Mouse (Mus musculus): ENCODE data around the gene Vmn2r80. TPM values are rescaled to one million over a fixed set of nuclear protein-coding genes. Genes with fewer than 3 reads are reported as not detected.

Vmn2r80 gene
- total and polyA plus RNA-seq, 3 experiments, result not detected

GRCm38 (mm10) chr10:79222214-79222613 lies 73.6 kb downstream of the Vmn2r80 start:
- Histone ChIP-seq H3K4me3 (ENCODE audit: control insufficient read depth in 1 of 2, insufficient read depth in 1 of 2, low read depth in 2 of 2, low read length in 2 of 2) (no peak overlapping the region), H3K27ac (ENCODE audit: control insufficient read depth, low read depth, low read length) (no peak overlapping the region), H3K79me2 (ENCODE audit: control insufficient read depth, insufficient read depth, low read length, poor library complexity) (no peaks in the 10 kb centered on the region), H3K27me3 (ENCODE audit: control insufficient read depth in 1 of 2, insufficient read depth in 2 of 2, low read length in 2 of 2) (no peaks in the 10 kb centered on the region), H3K9me3 (replicated peaks; ENCODE audit: insufficient read depth, low read length) (no peaks in the 10 kb centered on the region), H3K9ac (ENCODE audit: control insufficient read depth, low read depth, low read length, poor library complexity, severe bottlenecking) (no peak overlapping the region), H3K36me3 (ENCODE audit: control insufficient read depth in 1 of 2, insufficient read depth in 2 of 2, low read length in 2 of 2) (no peaks in the 10 kb centered on the region), H3K4me1 (ENCODE audit: control insufficient read depth in 1 of 2, insufficient read depth in 2 of 2, low read length in 2 of 2) (no peaks in the 10 kb centered on the region)
- TF ChIP-seq USF2 (IDR thresholded peaks at IDR 0.05; ENCODE audit: borderline replicate concordance in 1 of 2, insufficient read depth in 1 of 2, low read depth in 1 of 2, low read length in 2 of 2) (no peak), CHD2 (IDR thresholded peaks at IDR 0.05; ENCODE audit: low read length) (no peak), MXI1 (IDR thresholded peaks at IDR 0.05; ENCODE audit: low read depth, low read length) (no peak), TCF12 (IDR thresholded peaks at IDR 0.05; ENCODE audit: low read depth, low read length) (no peak), GATA1 (IDR thresholded peaks at IDR 0.05; ENCODE audit: low read depth, low read length) (no peak), MEF2A (IDR thresholded peaks at IDR 0.05; ENCODE audit: extremely low read depth, insufficient replicate concordance, low read depth, low read length, poor library complexity, severe bottlenecking) (no peak), KAT2A (conservative IDR thresholded peaks at IDR 0.05; ENCODE audit: low read depth, low read length) (no peak), NELFE (IDR thresholded peaks at IDR 0.05; ENCODE audit: low read depth, low read length) (no peak), POLR2AphosphoS5 (IDR thresholded peaks at IDR 0.05; ENCODE audit: borderline replicate concordance, low read depth, low read length) (no peak), ZMIZ1 (IDR thresholded peaks at IDR 0.05; ENCODE audit: low read depth, low read length) (no peak), E2F4 (IDR thresholded peaks at IDR 0.05; ENCODE audit: borderline replicate concordance, low read depth, low read length) (no peak)
- no peak for DNase-seq (ENCODE audit: low read depth, low spot score)

Other genes starting within 250 kb of the Vmn2r80 start
- gene Olfr1354, start 235.6 kb upstream of the Vmn2r80 start, total RNA-seq (2012; rRNA removed), result not detected in 2 replicates
- gene Olfr1354, start 235.6 kb upstream of the Vmn2r80 start, polyA plus RNA-seq (2012; ENCODE audit: insufficient read depth in 1 of 2, insufficient read length in 2 of 2, low read depth in 1 of 2, low replicate concordance in 2 of 2, missing spikeins in 1 of 2), result not detected
- gene Olfr8, start 198.1 kb upstream of the Vmn2r80 start, total RNA-seq (2012; rRNA removed), result not detected in 2 replicates
- gene Olfr8, start 198.1 kb upstream of the Vmn2r80 start, polyA plus RNA-seq (2012; ENCODE audit: insufficient read depth in 1 of 2, insufficient read length in 2 of 2, low read depth in 1 of 2, low replicate concordance in 2 of 2, missing spikeins in 1 of 2), result not detected
- gene Olfr1353, start 185.5 kb upstream of the Vmn2r80 start, total RNA-seq (2012; rRNA removed), result not detected in 2 replicates
- not detected for gene Olfr1353, start 185.5 kb upstream of the Vmn2r80 start, polyA plus RNA-seq (2012; ENCODE audit: insufficient read depth in 1 of 2, insufficient read length in 2 of 2, low read depth in 1 of 2, low replicate concordance in 2 of 2, missing spikeins in 1 of 2)
- not detected in 2 replicates for gene Olfr1352, start 167.7 kb upstream of the Vmn2r80 start, total RNA-seq (2012; rRNA removed)
- gene Olfr1352, start 167.7 kb upstream of the Vmn2r80 start, polyA plus RNA-seq (2012; ENCODE audit: insufficient read depth in 1 of 2, insufficient read length in 2 of 2, low read depth in 1 of 2, low replicate concordance in 2 of 2, missing spikeins in 1 of 2), result not detected
- gene Olfr1351, start 136.3 kb upstream of the Vmn2r80 start, total RNA-seq (2012; rRNA removed), result not detected in 2 replicates
- not detected for gene Olfr1351, start 136.3 kb upstream of the Vmn2r80 start, polyA plus RNA-seq (2012; ENCODE audit: insufficient read depth in 1 of 2, insufficient read length in 2 of 2, low read depth in 1 of 2, low replicate concordance in 2 of 2, missing spikeins in 1 of 2)
- gene Olfr57, start 120.0 kb upstream of the Vmn2r80 start, total RNA-seq (2012; rRNA removed), result not detected in 2 replicates
- gene Olfr57, start 120.0 kb upstream of the Vmn2r80 start, polyA plus RNA-seq (2012; ENCODE audit: insufficient read depth in 1 of 2, insufficient read length in 2 of 2, low read depth in 1 of 2, low replicate concordance in 2 of 2, missing spikeins in 1 of 2), result not detected
- gene 2610008E11Rik, start 51.2 kb upstream of the Vmn2r80 start, total RNA-seq (2012; rRNA removed), result 1.4 and 2.4 TPM in 2 replicates
- gene 2610008E11Rik, start 51.2 kb upstream of the Vmn2r80 start, polyA plus RNA-seq (2012; ENCODE audit: insufficient read depth in 1 of 2, insufficient read length in 2 of 2, low read depth in 1 of 2, low replicate concordance in 2 of 2, missing spikeins in 1 of 2), result 1 to 10 TPM in 1 of 2 experiments, not detected in 1; 1.7 TPM
- not detected in 2 replicates for gene Vmn2r81, start 98.9 kb downstream of the Vmn2r80 start, total RNA-seq (2012; rRNA removed)
- gene Vmn2r81, start 98.9 kb downstream of the Vmn2r80 start, polyA plus RNA-seq (2012; ENCODE audit: insufficient read depth in 1 of 2, insufficient read length in 2 of 2, low read depth in 1 of 2, low replicate concordance in 2 of 2, missing spikeins in 1 of 2), result not detected
- not detected in 2 replicates for gene Vmn2r82, start 207.8 kb downstream of the Vmn2r80 start, total RNA-seq (2012; rRNA removed)
- not detected for gene Vmn2r82, start 207.8 kb downstream of the Vmn2r80 start, polyA plus RNA-seq (2012; ENCODE audit: insufficient read depth in 1 of 2, insufficient read length in 2 of 2, low read depth in 1 of 2, low replicate concordance in 2 of 2, missing spikeins in 1 of 2)